Mouse (Mus musculus): Measurements from ENCODE around the gene Sit1. TPM values are rescaled to one million over a fixed set of nuclear protein-coding genes. Genes with fewer than 3 reads are reported as not detected.

Gene Sit1
- total and polyA plus RNA-seq, 3 experiments, result 0.31 TPM; not detected in 2

- intact Hi-C loops (cut with DNase I), result loop anchor here (2.0 to 5.0 kb wide), 4 partner anchors 35 to 134 kb away; partner anchors contain the start of genes Creb3, Gba2, Rgp1 and Tln1
- H3K36me3 ChIP-seq (ENCODE audit: control insufficient read depth, insufficient read depth, low read length), result no peaks in the 10 kb centered on the region
- peaks cover 3% of the 10 kb centered on the region; the same call in 1 of the 2 replicates for H3K4me1 ChIP-seq (ENCODE audit: control insufficient read depth, insufficient read depth, low read length)
- H3K27ac ChIP-seq, result peak overlapping the region; percentile 87; the same call in 1 of the 2 replicates
- WGBS, result 2% methylated on average over 24 of the region's 28 CpGs
- no peaks in the 10 kb centered on the region for H3K27me3 ChIP-seq (ENCODE audit: control insufficient read depth, insufficient read depth, low read length)
- TF ChIP-seq EP300 (IDR thresholded peaks at IDR 0.05; ENCODE audit: insufficient read depth, low read depth, low read length) (no peak), CTCF (IDR thresholded peaks at IDR 0.05) (no peak), POLR2A (IDR thresholded peaks at IDR 0.05; ENCODE audit: insufficient read depth, low read depth, low read length) (no peak)
- peak overlapping the region; percentile 66 for H3K9ac ChIP-seq (ENCODE audit: low read depth, low read length)
- peak overlapping the region; percentile 77 for H3K4me3 ChIP-seq
- no peak for DNase-seq
- no peaks in the 10 kb centered on the region for H3K79me2 ChIP-seq (replicated peaks; ENCODE audit: control insufficient read depth, insufficient read depth, low read length)
These were observed 40.0 kb downstream of the Sit1 start for GRCm38 (mm10) chr4:43443511-43443910.

GRCm38 (mm10) chr4:43442456-43443361, 40.8 kb downstream of the Sit1 start:
- no peaks in the 10 kb centered on the region for H3K36me3 ChIP-seq (ENCODE audit: control insufficient read depth, insufficient read depth, low read length)
- TF ChIP-seq CTCF (IDR thresholded peaks at IDR 0.05), result no peak
- peak overlapping the region; percentile 87 for H3K27ac ChIP-seq
- no peaks in the 10 kb centered on the region for H3K79me2 ChIP-seq (replicated peaks; ENCODE audit: control insufficient read depth, insufficient read depth, low read length)
- under 1% methylated on average over 77 of the region's 88 CpGs for WGBS
- intact Hi-C loops (cut with DNase I), result loop anchor here (2.0 to 5.0 kb wide), 4 partner anchors 36 to 135 kb away; partner anchors contain the start of genes Creb3, Gba2, Rgp1 and Tln1
- H3K4me1 ChIP-seq (ENCODE audit: control insufficient read depth, insufficient read depth, low read length), result peaks cover 3% of the 10 kb centered on the region; the same call in 1 of the 2 replicates
- H3K4me3 ChIP-seq, result peak overlapping the region; percentile 77
- H3K27me3 ChIP-seq (ENCODE audit: control insufficient read depth, insufficient read depth, low read length), result no peaks in the 10 kb centered on the region
- DNase-seq, result peak; percentile 80 to 87
- H3K9ac ChIP-seq (ENCODE audit: low read depth, low read length), result peak overlapping the region; percentile 66

- intact Hi-C loops (cut with DNase I), result loop anchor here (2.0 to 5.0 kb wide), 4 partner anchors 37 to 135 kb away; partner anchors contain the start of genes Creb3, Gba2, Rgp1 and Tln1
- peaks cover 3% of the 10 kb centered on the region; the same call in 1 of the 2 replicates for H3K4me1 ChIP-seq (ENCODE audit: control insufficient read depth, insufficient read depth, low read length)
- WGBS, result under 1% methylated on average over 33 of the region's 33 CpGs
- H3K36me3 ChIP-seq (ENCODE audit: control insufficient read depth, insufficient read depth, low read length), result no peaks in the 10 kb centered on the region
- no peaks in the 10 kb centered on the region for H3K79me2 ChIP-seq (replicated peaks; ENCODE audit: control insufficient read depth, insufficient read depth, low read length)
- peak overlapping the region; percentile 66 for H3K9ac ChIP-seq (ENCODE audit: low read depth, low read length)
- H3K27ac ChIP-seq, result peak overlapping the region; percentile 87
- TF ChIP-seq EP300 (IDR thresholded peaks at IDR 0.05; ENCODE audit: insufficient read depth, low read depth, low read length) (peak; percentile 94), CTCF (IDR thresholded peaks at IDR 0.05) (peak; percentile 89), POLR2A (IDR thresholded peaks at IDR 0.05; ENCODE audit: insufficient read depth, low read depth, low read length) (peak; percentile 98)
- H3K27me3 ChIP-seq (ENCODE audit: control insufficient read depth, insufficient read depth, low read length), result no peaks in the 10 kb centered on the region
- peak overlapping the region; percentile 77 for H3K4me3 ChIP-seq
- peak; percentile 99 for DNase-seq
These were observed 41.5 kb downstream of the Sit1 start for GRCm38 (mm10) chr4:43442044-43442443.

GRCm38 (mm10) chr4:43441639-43442038, 41.9 kb downstream of the Sit1 start, which contains the start of gene Tesk1:
Gene Tesk1 (plus strand): TSS chr4:43441939.
- intact Hi-C loops (cut with DNase I), result loop anchor here (2.0 to 5.0 kb wide), 4 partner anchors 37 to 136 kb away; partner anchors contain the start of genes Creb3, Gba2, Rgp1 and Tln1
- 21% methylated on average over 4 of the region's 4 CpGs for WGBS
- H3K4me1 ChIP-seq (ENCODE audit: control insufficient read depth, insufficient read depth, low read length), result peaks cover 3% of the 10 kb centered on the region; the same call in 1 of the 2 replicates
- no peaks in the 10 kb centered on the region for H3K36me3 ChIP-seq (ENCODE audit: control insufficient read depth, insufficient read depth, low read length)
- H3K27me3 ChIP-seq (ENCODE audit: control insufficient read depth, insufficient read depth, low read length), result no peaks in the 10 kb centered on the region
- DNase-seq, result no peak
- H3K79me2 ChIP-seq (replicated peaks; ENCODE audit: control insufficient read depth, insufficient read depth, low read length), result no peaks in the 10 kb centered on the region
- H3K27ac ChIP-seq, result peak within 1 kb of the TSS; percentile 87
- peak within 1 kb of the TSS; percentile 66 for H3K9ac ChIP-seq (ENCODE audit: low read depth, low read length)
- TF ChIP-seq CTCF (IDR thresholded peaks at IDR 0.05) (no peak), POLR2A (IDR thresholded peaks at IDR 0.05; ENCODE audit: insufficient read depth, low read depth, low read length) (no peak), EP300 (IDR thresholded peaks at IDR 0.05; ENCODE audit: insufficient read depth, low read depth, low read length) (no peak)
- peak within 1 kb of the TSS; percentile 77 for H3K4me3 ChIP-seq

GRCm38 (mm10) chr4:43432832-43433231, 50.7 kb downstream of the Sit1 start:
- H3K4me1 ChIP-seq (ENCODE audit: control insufficient read depth, insufficient read depth, low read length), result peaks cover 2% of the 10 kb centered on the region
- H3K4me3 ChIP-seq, result no peak overlapping the region
- H3K36me3 ChIP-seq (ENCODE audit: control insufficient read depth, insufficient read depth, low read length), result no peaks in the 10 kb centered on the region
- H3K27me3 ChIP-seq (ENCODE audit: control insufficient read depth, insufficient read depth, low read length), result no peaks in the 10 kb centered on the region
- H3K27ac ChIP-seq, result no peak overlapping the region
- intact Hi-C loops (cut with DNase I), result loop anchor here (5.0 to 10.0 kb wide), 2 partner anchors 279 to 432 kb away; partner anchors contain the start of gene Olfr71
- H3K79me2 ChIP-seq (replicated peaks; ENCODE audit: control insufficient read depth, insufficient read depth, low read length), result no peaks in the 10 kb centered on the region
- H3K9ac ChIP-seq (ENCODE audit: low read depth, low read length), result no peak overlapping the region
- DNase-seq, result no peak
- TF ChIP-seq CTCF (IDR thresholded peaks at IDR 0.05) (no peak), POLR2A (IDR thresholded peaks at IDR 0.05; ENCODE audit: insufficient read depth, low read depth, low read length) (no peak), EP300 (IDR thresholded peaks at IDR 0.05; ENCODE audit: insufficient read depth, low read depth, low read length) (no peak)
- WGBS, result 79% methylated on average over 1 of the region's 1 CpGs

Other genes with a start within 250 kb of the Sit1 start
- gene Atp8b5, start 216.6 kb downstream of the Sit1 start, total RNA-seq (2021), result under 1 TPM in 1 of 2 experiments, not detected in 1; 0.08 TPM
- gene Atp8b5, start 216.6 kb downstream of the Sit1 start, polyA plus RNA-seq (2012; rRNA removed), result 0.14 and 0.15 TPM in 2 replicates
- gene Rusc2, start 101.8 kb downstream of the Sit1 start, total RNA-seq (2021), result 10 to 100 TPM; 43.5 to 45.3 TPM
- gene Rusc2, start 101.8 kb downstream of the Sit1 start, polyA plus RNA-seq (2012; rRNA removed), result 27.2 and 27.5 TPM in 2 replicates
- not detected for gene Fam166b, start 54.6 kb downstream of the Sit1 start, total RNA-seq (2021)
- 1.4 TPM in 1 of 2 replicates, not detected in the other for gene Fam166b, start 54.6 kb downstream of the Sit1 start, polyA plus RNA-seq (2012; rRNA removed)
- gene Tesk1, start 41.8 kb downstream of the Sit1 start, total RNA-seq (2021), result 10 to 100 TPM; 36.6 to 37.5 TPM
- 51.5 and 52.6 TPM in 2 replicates for gene Tesk1, start 41.8 kb downstream of the Sit1 start, polyA plus RNA-seq (2012; rRNA removed)
- 1 to 10 TPM in 1 of 2 experiments, under 1 TPM in 1; 0.97 to 1.0 TPM for gene Cd72, start 29.1 kb downstream of the Sit1 start, total RNA-seq (2021)
- gene Cd72, start 29.1 kb downstream of the Sit1 start, polyA plus RNA-seq (2012; rRNA removed), result 1.8 and 4.8 TPM in 2 replicates
- 10 to 100 TPM; 29.8 to 33.8 TPM for gene Ccdc107, start 9.2 kb upstream of the Sit1 start, total RNA-seq (2021)
- 50.8 and 67.9 TPM in 2 replicates for gene Ccdc107, start 9.2 kb upstream of the Sit1 start, polyA plus RNA-seq (2012; rRNA removed)
- under 1 TPM; 0.30 to 0.31 TPM for gene Arhgef39, start 16.0 kb upstream of the Sit1 start, total RNA-seq (2021)
- 1.6 and 1.7 TPM in 2 replicates for gene Arhgef39, start 16.0 kb upstream of the Sit1 start, polyA plus RNA-seq (2012; rRNA removed)
- gene Car9, start 23.2 kb upstream of the Sit1 start, total RNA-seq (2021), result under 1 TPM; 0.11 to 0.34 TPM
- gene Car9, start 23.2 kb upstream of the Sit1 start, polyA plus RNA-seq (2012; rRNA removed), result 0.32 and 0.55 TPM in 2 replicates
- gene Tpm2, start 40.0 kb upstream of the Sit1 start, total RNA-seq (2021), result 10 to 100 TPM; 35.4 to 41.2 TPM
- 41.8 and 44.9 TPM in 2 replicates for gene Tpm2, start 40.0 kb upstream of the Sit1 start, polyA plus RNA-seq (2012; rRNA removed)
- 10 to 100 TPM; 44.0 to 46.5 TPM for gene Creb3, start 78.6 kb upstream of the Sit1 start, total RNA-seq (2021)
- 29.8 and 36.8 TPM in 2 replicates for gene Creb3, start 78.6 kb upstream of the Sit1 start, polyA plus RNA-seq (2012; rRNA removed)
- 100 to 1,000 TPM; 105 to 109 TPM for gene Tln1, start 79.0 kb upstream of the Sit1 start, total RNA-seq (2021)
- gene Tln1, start 79.0 kb upstream of the Sit1 start, polyA plus RNA-seq (2012; rRNA removed), result 53.1 and 67.0 TPM in 2 replicates
- gene Rgp1, start 95.0 kb upstream of the Sit1 start, total RNA-seq (2021), result 10 to 100 TPM; 29.4 to 31.7 TPM
- 38.1 and 47.5 TPM in 2 replicates for gene Rgp1, start 95.0 kb upstream of the Sit1 start, polyA plus RNA-seq (2012; rRNA removed)
- gene Gba2, start 95.1 kb upstream of the Sit1 start, total RNA-seq (2021), result 10 to 100 TPM; 11.5 to 13.2 TPM
- 18.2 and 27.4 TPM in 2 replicates for gene Gba2, start 95.1 kb upstream of the Sit1 start, polyA plus RNA-seq (2012; rRNA removed)
- gene Msmp, start 100.8 kb upstream of the Sit1 start, total RNA-seq (2021), result under 1 TPM; 0.52 to 0.57 TPM
- 0.62 and 0.67 TPM in 2 replicates for gene Msmp, start 100.8 kb upstream of the Sit1 start, polyA plus RNA-seq (2012; rRNA removed)
- 10 to 100 TPM; 35.9 to 43.4 TPM for gene Npr2, start 148.2 kb upstream of the Sit1 start, total RNA-seq (2021)
- 57.0 and 63.0 TPM in 2 replicates for gene Npr2, start 148.2 kb upstream of the Sit1 start, polyA plus RNA-seq (2012; rRNA removed)
- gene Spag8, start 169.9 kb upstream of the Sit1 start, total RNA-seq (2021), result under 1 TPM in 1 of 2 experiments, not detected in 1; 0.29 TPM
- gene Spag8, start 169.9 kb upstream of the Sit1 start, polyA plus RNA-seq (2012; rRNA removed), result 0.44 and 2.0 TPM in 2 replicates
- 100 to 1,000 TPM; 143 to 155 TPM for gene Hint2, start 172.7 kb upstream of the Sit1 start, total RNA-seq (2021)
- gene Hint2, start 172.7 kb upstream of the Sit1 start, polyA plus RNA-seq (2012; rRNA removed), result 165 and 201 TPM in 2 replicates
- 10 to 100 TPM; 17.9 to 18.2 TPM for gene Tmem8b, start 185.2 kb upstream of the Sit1 start, total RNA-seq (2021)
- 21.1 and 22.2 TPM in 2 replicates for gene Tmem8b, start 185.2 kb upstream of the Sit1 start, polyA plus RNA-seq (2012; rRNA removed)
- under 1 TPM; 0.16 to 0.43 TPM for gene Fam221b, start 185.4 kb upstream of the Sit1 start, total RNA-seq (2021)
- 0.18 and 0.35 TPM in 2 replicates for gene Fam221b, start 185.4 kb upstream of the Sit1 start, polyA plus RNA-seq (2012; rRNA removed)
- not detected for gene Olfr70, start 217.1 kb upstream of the Sit1 start, total RNA-seq (2021)
- not detected in 2 replicates for gene Olfr70, start 217.1 kb upstream of the Sit1 start, polyA plus RNA-seq (2012; rRNA removed)
- gene Olfr71, start 226.5 kb upstream of the Sit1 start, total RNA-seq (2021), result not detected
- not detected in 2 replicates for gene Olfr71, start 226.5 kb upstream of the Sit1 start, polyA plus RNA-seq (2012; rRNA removed)
- 1 to 10 TPM; 4.0 to 4.7 TPM for gene Hrct1, start 243.5 kb upstream of the Sit1 start, total RNA-seq (2021)
- 8.8 and 10.7 TPM in 2 replicates for gene Hrct1, start 243.5 kb upstream of the Sit1 start, polyA plus RNA-seq (2012; rRNA removed)
- 1 to 10 TPM; 4.4 to 4.8 TPM for gene Spaar, start 246.3 kb upstream of the Sit1 start, total RNA-seq (2021)
- gene Spaar, start 246.3 kb upstream of the Sit1 start, polyA plus RNA-seq (2012; rRNA removed), result 5.2 and 7.8 TPM in 2 replicates